Mouse (Mus musculus): ENCODE measurements at regions not wholly inside any gene's neighbourhood (a gene's known extent, or its start where the extent isn't known, plus 50 kb on each side); places are given as distances from the start of the nearest gene placed in this dataset.
"Not testable (repeated sequence)": the region's sequence is repeated elsewhere in the genome, so short reads cannot be mapped to it uniquely, and the experiment has no call there.

- in situ Hi-C loops (cut with MboI; ENCODE audit: low sequenced_read_pairs), result loop anchor here (10.0 kb wide), 1 partner anchor 355 kb away; no protein-coding TSS in a partner anchor
These were observed 304.2 kb downstream of the Ets1 start for GRCm38 (mm10) chr9:32940111-32940813.

- in situ Hi-C loops (cut with MboI; ENCODE audit: low sequenced_read_pairs), result loop anchor here (10.0 kb wide), 1 partner anchor 356 kb away; no protein-coding TSS in a partner anchor
These were observed 305.1 kb downstream of the Ets1 start for GRCm38 (mm10) chr9:32940919-32941767.

GRCm38 (mm10) chr9:32941768-32942030 lies 305.7 kb downstream of the Ets1 start:
- in situ Hi-C loops (cut with MboI; ENCODE audit: low sequenced_read_pairs), result loop anchor here (10.0 kb wide), 1 partner anchor 357 kb away; no protein-coding TSS in a partner anchor

GRCm38 (mm10) chr9:32947221-32947620 lies 311.2 kb downstream of the Ets1 start:
- in situ Hi-C loops (cut with MboI; ENCODE audit: low sequenced_read_pairs), result loop anchor here (10.0 kb wide), 1 partner anchor 362 kb away; no protein-coding TSS in a partner anchor

GRCm38 (mm10) chr9:32949036-32949435 lies 313.0 kb downstream of the Ets1 start:
- in situ Hi-C loops (cut with MboI; ENCODE audit: low sequenced_read_pairs), result loop anchor here (10.0 kb wide), 1 partner anchor 364 kb away; no protein-coding TSS in a partner anchor

- in situ Hi-C loops (cut with MboI; ENCODE audit: low sequenced_read_pairs), result no loop called here
These were observed 322.7 kb downstream of the Ets1 start for GRCm38 (mm10) chr9:32958716-32959115.

- in situ Hi-C loops (cut with MboI; ENCODE audit: low sequenced_read_pairs), result not testable (repeated sequence)
These were observed 323.4 kb downstream of the Ets1 start for GRCm38 (mm10) chr9:32959468-32959867.

- in situ Hi-C loops (cut with MboI; ENCODE audit: low sequenced_read_pairs), result no loop called here
These were observed 326.7 kb downstream of the Ets1 start for GRCm38 (mm10) chr9:32962679-32963205.

GRCm38 (mm10) chr9:32968446-32968845 lies 332.4 kb downstream of the Ets1 start:
- in situ Hi-C loops (cut with MboI; ENCODE audit: low sequenced_read_pairs), result no loop called here

GRCm38 (mm10) chr9:32971421-32971820 lies 335.4 kb downstream of the Ets1 start:
- in situ Hi-C loops (cut with MboI; ENCODE audit: low sequenced_read_pairs), result no loop called here

GRCm38 (mm10) chr9:32971926-32972325 lies 335.9 kb downstream of the Ets1 start:
- in situ Hi-C loops (cut with MboI; ENCODE audit: low sequenced_read_pairs), result no loop called here

- in situ Hi-C loops (cut with MboI; ENCODE audit: low sequenced_read_pairs), result no loop called here
These were observed 336.5 kb downstream of the Ets1 start for GRCm38 (mm10) chr9:32972431-32973052.

GRCm38 (mm10) chr9:32977732-32978131 lies 341.7 kb downstream of the Ets1 start:
- in situ Hi-C loops (cut with MboI; ENCODE audit: low sequenced_read_pairs), result no loop called here

- in situ Hi-C loops (cut with MboI; ENCODE audit: low sequenced_read_pairs), result no loop called here
These were observed 344.8 kb downstream of the Ets1 start for GRCm38 (mm10) chr9:32980846-32981245.

GRCm38 (mm10) chr9:32983182-32983581 lies 347.2 kb downstream of the Ets1 start:
- in situ Hi-C loops (cut with MboI; ENCODE audit: low sequenced_read_pairs), result no loop called here

- in situ Hi-C loops (cut with MboI; ENCODE audit: low sequenced_read_pairs), result no loop called here
These were observed 351.0 kb downstream of the Ets1 start for GRCm38 (mm10) chr9:32986836-32987673.

GRCm38 (mm10) chr9:32989006-32989405 lies 353.0 kb downstream of the Ets1 start:
- in situ Hi-C loops (cut with MboI; ENCODE audit: low sequenced_read_pairs), result no loop called here

GRCm38 (mm10) chr9:32998323-32998722 lies 362.3 kb downstream of the Ets1 start:
- in situ Hi-C loops (cut with MboI; ENCODE audit: low sequenced_read_pairs), result no loop called here

GRCm38 (mm10) chr9:33000691-33001164 lies 364.7 kb downstream of the Ets1 start:
- in situ Hi-C loops (cut with MboI; ENCODE audit: low sequenced_read_pairs), result no loop called here

All from CH12F3 (cell line).